In the genomic region with DNA sequence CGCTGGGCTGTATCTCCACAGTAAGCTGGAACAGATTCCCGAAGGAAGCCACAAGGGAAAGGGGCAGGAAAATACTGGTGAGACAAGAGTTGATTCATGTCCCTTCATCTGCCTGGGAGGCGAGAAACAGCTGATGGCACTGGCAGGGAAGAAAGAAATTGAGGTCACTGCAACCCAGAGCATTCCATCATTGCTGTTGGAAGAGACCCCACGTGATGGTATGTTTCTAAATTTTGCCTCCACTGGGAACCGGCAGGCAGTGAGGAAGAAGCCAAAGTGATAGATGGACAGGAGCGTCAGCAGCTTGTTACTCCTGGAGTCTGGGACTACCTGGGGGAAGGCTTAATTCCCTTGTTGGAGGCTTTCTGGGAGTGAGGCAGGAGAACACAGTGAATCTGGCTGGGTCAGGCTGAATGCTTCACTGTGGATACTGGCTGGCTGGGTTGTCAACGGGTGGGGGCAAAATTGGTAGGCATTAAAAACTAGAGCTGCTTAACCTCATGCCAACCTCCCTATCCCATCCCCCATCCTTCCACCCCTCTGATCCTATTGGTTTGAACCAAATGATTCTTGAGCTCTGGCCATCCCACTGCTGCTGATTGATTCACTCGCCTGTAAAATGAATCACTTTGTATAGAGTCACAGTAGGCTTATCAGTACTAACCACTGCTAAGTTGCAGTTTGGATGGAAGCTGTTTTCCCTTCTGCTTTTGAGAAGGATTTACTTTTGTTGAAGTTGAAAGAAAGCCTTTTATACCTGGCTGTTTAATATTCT, we compare ENCODE assay signal across 8 mouse cellular contexts.
DNase-seq lines count a peak whose midpoint lies in the region; ATAC-seq and TF ChIP-seq lines count a peak whose summit lies in the region.

No protein-coding gene starts in this region.

- ATAC-seq in lung, embryonic 14.5 days (ENCODE audit: insufficient read depth): no peak

- no peak overlapping the region for H3K4me3 ChIP-seq in lung, embryonic 14.5 days (ENCODE audit: low read depth, low read length)
- no peak overlapping the region for H3K4me3 ChIP-seq in lung, adult 2 months (replicated peaks; ENCODE audit: extremely low read depth, low read depth, low read length)

- no peak for TF ChIP-seq CTCF in lung, embryonic 14.5 days (IDR thresholded peaks at IDR 0.05; ENCODE audit: low read depth)
- no peak for TF ChIP-seq CTCF in lung, adult 2 months (IDR thresholded peaks at IDR 0.05; ENCODE audit: insufficient read depth, low read length)

- intact Hi-C loops in heart, postnatal 10 days (cut with DNase I): no loop called here
- intact Hi-C loops in left cerebral cortex, postnatal 36 days (cut with DNase I): no loop called here

- H3K9ac ChIP-seq in lung, embryonic 14.5 days: no peak overlapping the region

- no peaks in the 10 kb centered on the region for H3K4me1 ChIP-seq in lung, embryonic 14.5 days (ENCODE audit: insufficient read depth)
- H3K4me1 ChIP-seq in lung, adult 2 months (ENCODE audit: control insufficient read depth, insufficient read depth, low read length): no peaks in the 10 kb centered on the region

- no peak for TF ChIP-seq POLR2A in lung, adult 2 months (IDR thresholded peaks at IDR 0.05; ENCODE audit: borderline replicate concordance, extremely low read depth, low read depth, low read length)

- DNase-seq in lung, embryonic 14.5 days: peak; percentile 37
- DNase-seq in lung, adult 2 months: no peak
- DNase-seq in fibroblast of lung, adult 2 months (ENCODE audit: low read depth): peak; percentile 80
- DNase-seq in heart, postnatal 10 days: peak; percentile 54 to 66
- DNase-seq in left cerebral cortex, postnatal 36 days (ENCODE audit: low spot score in 2 of 2): peak; percentile 56 to 60
- DNase-seq in right cerebral cortex, postnatal 4 days: peak; percentile 28
- DNase-seq in thymus, postnatal 36 days: no peak
- DNase-seq in kidney, adult 11 months: no peak

- H3K9me3 ChIP-seq in lung, embryonic 14.5 days (ENCODE audit: low read depth, low read length): no peaks in the 10 kb centered on the region

- no peaks in the 10 kb centered on the region for H3K27me3 ChIP-seq in lung, embryonic 14.5 days (ENCODE audit: insufficient read depth, low read length)

- WGBS in lung, embryonic 14.5 days: 43% methylated on average over 8 of the region's 8 CpGs
- 58% methylated on average over 8 of the region's 8 CpGs for whole genome bisulfite sequencing in lung, adult 2 months

- H3K36me3 ChIP-seq in lung, embryonic 14.5 days (ENCODE audit: insufficient read depth): no peaks in the 10 kb centered on the region

- no peak overlapping the region for H3K4me2 ChIP-seq in lung, embryonic 14.5 days

- H3K27ac ChIP-seq in lung, embryonic 14.5 days (ENCODE audit: low read depth): no peak overlapping the region

Comparison
In these comparisons a context has a peak if more than half of its experiments do, and no peak if none do; other contexts are left out.
1. DNase-seq: peak in lung, embryonic 14.5 days (single experiment), fibroblast of lung, adult 2 months (single experiment), heart, postnatal 10 days (2 of 2), left cerebral cortex, postnatal 36 days (2 of 2) and right cerebral cortex, postnatal 4 days (single experiment); none in lung, adult 2 months (single experiment), thymus, postnatal 36 days (0 of 2) and kidney, adult 11 months (single experiment).